Mouse (Mus musculus) liver, embryonic 15.5 days (tissue): ENCODE data around the gene Pnkd. TPM values are rescaled to one million over a fixed set of nuclear protein-coding genes. Genes with fewer than 3 reads are reported as not detected.

Experiments used
- ATAC-seq: fragments of 200-750 bp; cut with Nextera tagmentation; 2 replicates; pipeline ENCODE4 v1.8.0; 2017; ENCODE audit warnings: moderate number of reproducible peaks, mild to moderate bottlenecking, moderate library complexity; ENCODE audit not compliant: insufficient read depth
- H3K27ac ChIP-seq: fragments of 300-500 bp; sonication (generic); replicated peaks from 2 replicates; pipeline ENCODE4 v1.5.1; 2015; ENCODE audit warnings: mild to moderate bottlenecking, inconsistent platforms
- H3K27me3 ChIP-seq: fragments of 300-500 bp; sonication (generic); 2 replicates; pipeline ENCODE4 v1.6.1; 2015; ENCODE audit warnings: mild to moderate bottlenecking, inconsistent platforms
- H3K36me3 ChIP-seq: fragments of 300-500 bp; sonication (generic); replicated peaks from 2 replicates; pipeline ENCODE4 v1.6.1; 2015; ENCODE audit warnings: moderate library complexity, mild to moderate bottlenecking, inconsistent platforms
- H3K4me1 ChIP-seq: fragments of 300-500 bp; sonication (generic); replicated peaks from 2 replicates; pipeline ENCODE4 v1.6.1; 2015; ENCODE audit warnings: inconsistent platforms
- H3K4me2 ChIP-seq: fragments of 300-500 bp; sonication (generic); 2 replicates; pipeline ENCODE4 v1.6.1; 2015; ENCODE audit warnings: moderate library complexity, mild to moderate bottlenecking, inconsistent platforms
- H3K4me3 ChIP-seq: fragments of 300-500 bp; sonication (generic); replicated peaks from 2 replicates; pipeline ENCODE4 v1.5.1; 2015; ENCODE audit warnings: mild to moderate bottlenecking, inconsistent platforms
- H3K9ac ChIP-seq: fragments of 300-500 bp; sonication (generic); 2 replicates; pipeline ENCODE4 v1.6.1; 2015; ENCODE audit warnings: moderate library complexity, mild to moderate bottlenecking, inconsistent platforms
- H3K9me3 ChIP-seq: fragments of 300-500 bp; sonication (generic); replicated peaks from 2 replicates; pipeline ENCODE4 v1.6.1; 2016; ENCODE audit warnings: inconsistent platforms
- WGBS: fragments of 180-500 bp; shearing (Covaris S2); methylation state at CpG from one replicate; pipeline ENCODE4 v1.1.7; 2015; ENCODE audit warnings: mixed read lengths; ENCODE audit not compliant: insufficient replicate concordance; 5-methylcytosine and 5-hydroxymethylcytosine counted together
- polyA plus RNA-seq: library from polyadenylated mRNA; unstranded; fragments of >200 nt; fragmentation: Nextera tagmentation; extraction: Ambion mirVana; gene quantifications from 2 replicates; pipeline ENCODE4 v1.2.1, GENCODE M21; 2015

Gene Pnkd
- polyA plus RNA-seq, 1 experiment from 2014 or later = 32.0 TPM

GRCm38 (mm10) chr1:74367886-74368645 lies 83.3 kb downstream of the Pnkd start:
- H3K27me3 ChIP-seq = peaks cover 23% of the 10 kb centered on the region
- H3K4me2 ChIP-seq = peak overlapping the region; percentile 74
- peaks cover 31% of the 10 kb centered on the region for H3K4me1 ChIP-seq
- H3K27ac ChIP-seq = no peak overlapping the region
- peak overlapping the region; percentile 46 for H3K4me3 ChIP-seq
- no peaks in the 10 kb centered on the region for H3K9me3 ChIP-seq
- 6% methylated on average over 34 of the region's 34 CpGs for WGBS
- H3K36me3 ChIP-seq = no peaks in the 10 kb centered on the region
- ATAC-seq = peak; percentile 62; the same call in 1 of the 2 replicates
- H3K9ac ChIP-seq = peak overlapping the region; percentile 43; the same call in 1 of the 2 replicates

GRCm38 (mm10) chr1:74370040-74370439 lies 85.3 kb downstream of the Pnkd start:
- H3K4me3 ChIP-seq = no peak overlapping the region
- no peak overlapping the region for H3K27ac ChIP-seq
- no peaks in the 10 kb centered on the region for H3K9me3 ChIP-seq
- H3K4me2 ChIP-seq = no peak overlapping the region
- no peaks in the 10 kb centered on the region for H3K36me3 ChIP-seq
- no peak for ATAC-seq
- peaks cover 20% of the 10 kb centered on the region for H3K27me3 ChIP-seq
- peaks cover 34% of the 10 kb centered on the region for H3K4me1 ChIP-seq
- no peak overlapping the region for H3K9ac ChIP-seq
- WGBS = 31% methylated on average over 4 of the region's 4 CpGs

GRCm38 (mm10) chr1:74373372-74373771 lies 88.6 kb downstream of the Pnkd start:
- Histone ChIP-seq H3K36me3 (no peaks in the 10 kb centered on the region), H3K4me3 (no peak overlapping the region), H3K9me3 (no peaks in the 10 kb centered on the region), H3K4me2 (no peak overlapping the region), H3K27ac (no peak overlapping the region), H3K27me3 (0 out of 2 replicates have a peak, but pooled peaks cover 5% of the 10 kb centered on the region), H3K9ac (no peak overlapping the region), H3K4me1 (peaks cover 32% of the 10 kb centered on the region)
- no peak for ATAC-seq
- 13% methylated on average over 4 of the region's 4 CpGs for WGBS

GRCm38 (mm10) chr1:74374980-74375379 lies 90.2 kb downstream of the Pnkd start, which contains the start of gene Slc11a1:
Gene Slc11a1, plus strand, starts transcription at chr1:74375195.
- peak; percentile 36 for ATAC-seq
- H3K9ac ChIP-seq = no peak within 1 kb of the TSS
- peak within 1 kb of the TSS; percentile 53 for H3K27ac ChIP-seq
- H3K27me3 ChIP-seq = 0 out of 2 replicates have a peak, but pooled peaks cover 4% of the 10 kb centered on the region
- H3K4me2 ChIP-seq = peak within 1 kb of the TSS; percentile 30; the same call in 1 of the 2 replicates
- H3K4me3 ChIP-seq = 0 out of 2 replicates have a peak within 1 kb of the TSS, but pooled peaks have one; percentile 12
- no peaks in the 10 kb centered on the region for H3K36me3 ChIP-seq
- H3K4me1 ChIP-seq = peaks cover 41% of the 10 kb centered on the region
- WGBS = 44% methylated on average over 8 of the region's 8 CpGs
- no peaks in the 10 kb centered on the region for H3K9me3 ChIP-seq

GRCm38 (mm10) chr1:74375561-74375960 lies 90.8 kb downstream of the Pnkd start:
- 0 out of 2 replicates have a peak, but pooled peaks cover 4% of the 10 kb centered on the region for H3K27me3 ChIP-seq
- no peak for ATAC-seq
- no peak overlapping the region for H3K9ac ChIP-seq
- H3K4me2 ChIP-seq = no peak overlapping the region
- no peaks in the 10 kb centered on the region for H3K36me3 ChIP-seq
- H3K4me1 ChIP-seq = peaks cover 47% of the 10 kb centered on the region
- no peak overlapping the region; the same call in 1 of the 2 replicates for H3K27ac ChIP-seq
- 65% methylated on average over 10 of the region's 10 CpGs for WGBS
- no peak overlapping the region for H3K4me3 ChIP-seq
- no peaks in the 10 kb centered on the region for H3K9me3 ChIP-seq

- H3K9me3 ChIP-seq = no peaks in the 10 kb centered on the region
- H3K4me3 ChIP-seq = no peak overlapping the region
- H3K9ac ChIP-seq = no peak overlapping the region
- H3K4me1 ChIP-seq = peaks cover 54% of the 10 kb centered on the region
- 39% methylated on average over 4 of the region's 4 CpGs for WGBS
- no peak overlapping the region; the same call in 1 of the 2 replicates for H3K4me2 ChIP-seq
- no peak for ATAC-seq
- H3K36me3 ChIP-seq = no peaks in the 10 kb centered on the region
- 0 out of 2 replicates have a peak, but pooled peaks cover 4% of the 10 kb centered on the region for H3K27me3 ChIP-seq
- H3K27ac ChIP-seq = no peak overlapping the region
Measured at GRCm38 (mm10) chr1:74376396-74376795, 91.7 kb downstream of the Pnkd start.

- 60% methylated on average over 7 of the region's 7 CpGs for WGBS
- ATAC-seq = peak; percentile 38; the same call in 1 of the 2 replicates
- H3K27me3 ChIP-seq = 0 out of 2 replicates have a peak, but pooled peaks cover 4% of the 10 kb centered on the region
- H3K27ac ChIP-seq = no peak overlapping the region
- H3K36me3 ChIP-seq = no peaks in the 10 kb centered on the region
- no peaks in the 10 kb centered on the region for H3K9me3 ChIP-seq
- H3K4me1 ChIP-seq = peaks cover 67% of the 10 kb centered on the region
- no peak overlapping the region for H3K4me3 ChIP-seq
- H3K9ac ChIP-seq = no peak overlapping the region
- H3K4me2 ChIP-seq = no peak overlapping the region
Measured at GRCm38 (mm10) chr1:74379058-74379504, 94.4 kb downstream of the Pnkd start.

GRCm38 (mm10) chr1:74380484-74380883 lies 95.8 kb downstream of the Pnkd start:
- H3K27ac ChIP-seq = no peak overlapping the region
- no peak overlapping the region for H3K4me2 ChIP-seq
- 68% methylated on average over 5 of the region's 5 CpGs for WGBS
- 0 out of 2 replicates have a peak, but pooled peaks cover 4% of the 10 kb centered on the region for H3K27me3 ChIP-seq
- H3K36me3 ChIP-seq = no peaks in the 10 kb centered on the region
- H3K9me3 ChIP-seq = no peaks in the 10 kb centered on the region
- no peak for ATAC-seq
- H3K9ac ChIP-seq = no peak overlapping the region
- no peak overlapping the region for H3K4me3 ChIP-seq
- peaks cover 66% of the 10 kb centered on the region for H3K4me1 ChIP-seq

- 38% methylated on average over 10 of the region's 10 CpGs for WGBS
Measured at GRCm38 (mm10) chr1:74381588-74382021, 96.9 kb downstream of the Pnkd start.

GRCm38 (mm10) chr1:74383385-74383784 lies 98.7 kb downstream of the Pnkd start:
- Histone ChIP-seq H3K36me3 (no peaks in the 10 kb centered on the region), H3K27me3 (no peaks in the 10 kb centered on the region), H3K27ac (no peak overlapping the region), H3K4me1 (peaks cover 79% of the 10 kb centered on the region), H3K4me2 (no peak overlapping the region), H3K9ac (no peak overlapping the region), H3K9me3 (no peaks in the 10 kb centered on the region), H3K4me3 (no peak overlapping the region)
- WGBS = 64% methylated on average over 13 of the region's 13 CpGs
- ATAC-seq = no peak

More at GRCm38 (mm10) chr1:74381588-74382021, 96.9 kb downstream of the Pnkd start:
- Histone ChIP-seq H3K9ac (no peak overlapping the region), H3K4me2 (no peak overlapping the region), H3K27ac (no peak overlapping the region), H3K9me3 (no peaks in the 10 kb centered on the region), H3K27me3 (0 out of 2 replicates have a peak, but pooled peaks cover 4% of the 10 kb centered on the region), H3K4me3 (no peak overlapping the region), H3K4me1 (peaks cover 62% of the 10 kb centered on the region), H3K36me3 (no peaks in the 10 kb centered on the region)
- no peak for ATAC-seq

- no peaks in the 10 kb centered on the region for H3K9me3 ChIP-seq
- H3K36me3 ChIP-seq = no peaks in the 10 kb centered on the region
- H3K9ac ChIP-seq = no peak overlapping the region
- H3K4me3 ChIP-seq = no peak overlapping the region
- no peak overlapping the region for H3K27ac ChIP-seq
- no peak for ATAC-seq
- H3K4me1 ChIP-seq = peaks cover 81% of the 10 kb centered on the region
- no peak overlapping the region for H3K4me2 ChIP-seq
- no peaks in the 10 kb centered on the region for H3K27me3 ChIP-seq
- WGBS = 70% methylated on average over 8 of the region's 8 CpGs
Measured at GRCm38 (mm10) chr1:74384525-74384924, 99.8 kb downstream of the Pnkd start.
